Mouse (Mus musculus) erythroblast, adult 5-6 weeks (primary cell): ENCODE data around the gene Ugt1a10. TPM values are rescaled to one million over a fixed set of nuclear protein-coding genes. Genes with fewer than 3 reads are reported as not detected.
"Not testable (repeated sequence)": the region's sequence is repeated elsewhere in the genome, so short reads cannot be mapped to it uniquely, and the experiment has no call there.

Experiments
- ATAC-seq: replicated peaks from 2 replicates; pipeline ENCODE4 v1.8.0; 2016; ENCODE audit warnings: moderate number of reproducible peaks, mild to moderate bottlenecking, moderate TSS enrichment, inconsistent platforms; ENCODE audit not compliant: poor library complexity, low FRiP score, severe bottlenecking
- total RNA-seq, 2 experiments: library from RNA; stranded (forward) in 1 of 2; stranded (reverse) in 1 of 2; fragments of 150-400 nt in 1 of 2; fragments of 200-764, 138-1000 nt in 1 of 2; gene quantifications; 2 replicates each; pipeline versions ENCODE4 v1.2.3 to v1.2.4; 2015 to 2017; ENCODE audit warnings: low replicate concordance in 2 of 2

The Ugt1a10 gene
- total RNA-seq, 2 experiments from 2014 or later, result not detected

GRCm38 (mm10) chr1:88135229-88135904 lies 80.2 kb downstream of the Ugt1a10 start:
- not testable (repeated sequence) for ATAC-seq

DNA sequence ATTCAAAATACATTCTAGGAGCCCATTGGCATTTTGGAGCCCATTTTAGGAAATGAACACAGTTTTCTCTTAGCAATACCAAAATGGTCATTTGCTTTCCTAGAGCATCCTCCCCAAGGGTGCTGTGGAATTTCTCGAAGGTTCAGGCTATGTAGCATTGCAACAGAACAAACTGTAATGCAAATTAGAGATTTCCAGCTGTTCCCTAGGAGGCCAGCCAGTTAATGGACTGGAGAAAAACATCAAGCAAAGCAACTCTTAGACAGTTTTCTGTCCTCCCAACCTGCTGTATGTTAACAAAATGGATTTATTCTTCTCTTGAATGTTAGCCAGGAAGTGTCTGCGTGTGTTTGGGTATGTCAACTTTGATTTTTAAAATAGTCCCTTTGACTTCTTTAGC lies 81.5 kb downstream of the Ugt1a10 start:
- no peak for ATAC-seq

DNA sequence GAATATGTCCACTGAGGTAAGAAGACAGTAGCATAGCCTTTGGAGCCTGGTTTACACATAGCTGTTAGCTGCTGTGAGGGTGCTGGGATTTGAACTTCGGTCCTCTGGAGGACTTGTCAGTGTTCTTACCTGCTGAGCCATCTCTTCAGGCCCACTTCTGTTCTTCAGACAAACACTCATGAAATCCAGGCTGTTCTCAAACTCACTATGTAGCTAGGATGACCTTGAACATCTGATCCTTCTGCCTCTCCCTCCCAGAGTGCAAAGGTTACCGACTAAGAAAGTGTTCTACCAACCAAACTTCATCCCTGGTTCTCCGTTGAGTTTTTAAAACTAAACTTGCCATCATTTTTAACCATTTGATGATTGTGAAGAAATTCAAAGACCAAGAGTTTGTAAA lies 82.1 kb downstream of the Ugt1a10 start:
- ATAC-seq, result no peak

DNA sequence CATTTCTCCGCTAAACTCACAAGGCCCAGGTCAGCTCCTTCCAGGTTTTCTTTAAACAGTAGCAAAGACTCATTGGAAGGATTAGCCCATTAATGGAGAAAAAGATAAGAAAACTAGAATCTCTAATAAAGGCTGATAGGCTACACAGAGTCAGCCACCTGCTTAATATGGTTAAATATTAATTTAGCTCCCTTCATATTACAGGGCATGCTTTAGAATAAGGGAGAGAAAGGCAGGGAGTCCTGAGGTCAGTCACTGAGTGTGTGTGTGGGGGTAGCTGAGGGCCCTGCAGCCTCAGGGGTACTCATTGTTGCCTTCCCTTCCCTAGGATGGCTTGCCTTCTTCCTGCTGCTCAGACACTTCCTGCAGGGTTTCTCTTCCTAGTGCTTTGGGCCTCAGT lies 83.0 kb downstream of the Ugt1a10 start:
- ATAC-seq, result no peak

GRCm38 (mm10) chr1:88140492-88140891 lies 85.3 kb downstream of the Ugt1a10 start:
- ATAC-seq, result peak; percentile 78

- ATAC-seq, result peak; percentile 76
Measured at GRCm38 (mm10) chr1:88143966-88144675, 88.9 kb downstream of the Ugt1a10 start.

- not testable (repeated sequence) for ATAC-seq
Measured at GRCm38 (mm10) chr1:88145278-88145677, 90.1 kb downstream of the Ugt1a10 start.

GRCm38 (mm10) chr1:88150133-88150532 lies 94.9 kb downstream of the Ugt1a10 start:
- ATAC-seq, result not testable (repeated sequence)

GRCm38 (mm10) chr1:88158430-88158829 lies 103.2 kb downstream of the Ugt1a10 start:
- ATAC-seq, result no peak

- no peak for ATAC-seq
Measured at GRCm38 (mm10) chr1:88165711-88166110, 110.5 kb downstream of the Ugt1a10 start, which contains the start of gene Ugt1a5. Gene Ugt1a5, plus strand, starts transcription at chr1:88166012.

DNA sequence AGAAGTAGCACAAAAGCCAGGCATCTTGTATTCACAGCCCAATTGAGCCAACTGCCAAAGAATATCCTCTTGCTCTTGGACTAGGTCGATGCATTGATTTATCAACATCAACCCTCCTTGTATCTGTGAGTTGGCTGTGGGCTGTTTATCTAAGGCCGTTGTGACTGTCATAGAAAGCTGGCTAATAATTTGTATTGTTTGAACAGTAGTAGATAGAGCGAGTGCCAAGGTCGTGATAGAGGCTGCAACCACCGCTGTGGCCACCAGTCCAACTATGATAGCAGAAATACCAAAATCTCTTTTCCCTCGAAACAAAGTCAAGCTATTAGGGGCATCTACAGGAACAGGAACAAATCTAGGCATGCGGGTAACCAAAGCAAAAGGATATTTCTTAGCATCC lies 117.0 kb downstream of the Ugt1a10 start:
- not testable (repeated sequence) for ATAC-seq

DNA sequence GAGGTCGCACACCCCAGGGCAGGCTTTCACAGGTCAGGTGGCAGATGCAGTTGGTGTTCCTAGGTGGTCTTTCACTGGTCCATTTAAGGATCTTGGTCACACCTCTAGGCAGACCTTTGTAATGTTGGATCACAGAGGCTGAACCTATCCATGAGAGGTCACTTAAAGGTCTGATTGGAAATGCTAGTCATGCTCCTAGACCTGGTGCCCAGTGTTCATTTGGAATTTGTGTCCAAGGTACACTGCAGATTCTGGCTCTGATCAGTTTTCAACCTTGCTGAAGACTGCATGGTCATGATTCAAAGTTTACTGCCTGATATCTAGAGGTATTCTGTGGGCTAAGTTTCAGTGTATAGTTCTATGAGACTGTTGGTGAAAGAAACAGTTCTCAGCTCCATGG lies 124.5 kb downstream of the Ugt1a10 start:
- no peak for ATAC-seq

DNA sequence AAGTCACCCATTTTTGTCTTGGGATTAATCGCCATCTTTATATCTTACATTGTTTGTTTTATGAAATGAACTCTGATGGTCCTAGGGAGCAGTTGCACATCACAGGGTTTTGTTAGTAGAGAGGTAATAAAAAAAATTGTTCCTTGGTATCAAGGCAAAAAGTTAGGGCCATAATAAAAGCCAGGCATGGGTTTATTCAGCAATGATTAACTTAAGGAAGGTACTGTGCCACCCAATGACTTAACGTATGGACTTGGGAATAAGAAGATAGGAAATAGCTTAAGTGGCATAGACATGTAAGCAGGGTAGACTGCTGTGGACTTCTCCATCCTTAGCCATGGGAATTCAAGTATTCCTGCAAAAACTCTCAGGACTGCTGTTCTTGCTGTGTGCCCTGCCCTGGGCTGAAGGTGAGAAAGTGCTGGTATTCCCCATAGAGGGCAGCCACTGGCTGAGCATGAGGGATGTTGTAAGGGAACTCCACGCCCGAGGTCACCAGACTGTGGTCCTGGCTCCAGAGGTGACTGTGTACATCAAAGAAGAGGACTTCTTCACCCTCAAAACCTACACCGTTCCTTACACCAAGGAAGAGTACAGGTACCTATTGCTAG lies 131.2 kb downstream of the Ugt1a10 start:
- no peak for ATAC-seq

- no peak for ATAC-seq
Measured at GRCm38 (mm10) chr1:88192136-88192535, 136.9 kb downstream of the Ugt1a10 start.

- 0 out of 2 replicates have a peak, but pooled peaks have one; percentile 43 for ATAC-seq
Measured at GRCm38 (mm10) chr1:88195687-88196086, 140.5 kb downstream of the Ugt1a10 start.

- ATAC-seq, result no peak
Measured at GRCm38 (mm10) chr1:88197443-88197842, 142.3 kb downstream of the Ugt1a10 start.

DNA sequence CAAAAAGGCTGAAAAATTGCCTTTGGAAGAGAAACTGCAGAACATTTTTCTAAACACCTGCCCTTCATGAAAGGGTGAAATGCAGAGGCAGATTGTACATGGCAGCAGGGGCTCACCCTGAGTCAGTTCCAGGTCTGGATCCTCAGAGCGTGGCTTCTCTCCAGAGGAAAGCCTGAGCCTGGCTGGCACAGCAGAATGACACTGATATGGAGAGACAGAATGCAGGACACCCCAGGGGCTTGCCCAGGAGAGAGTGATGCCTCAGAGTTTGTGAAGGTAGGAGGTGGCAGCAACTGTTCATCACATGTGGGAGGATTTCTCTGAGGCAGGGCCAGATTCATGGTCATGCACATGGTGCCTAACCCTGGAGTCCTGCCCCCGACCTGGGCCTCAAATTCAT lies 144.8 kb downstream of the Ugt1a10 start:
- ATAC-seq, result no peak

- no peak for ATAC-seq
Measured at GRCm38 (mm10) chr1:88200456-88200855, 145.3 kb downstream of the Ugt1a10 start, which contains the start of gene Ugt1a2. Gene Ugt1a2, plus strand, starts transcription at chr1:88200601.

DNA sequence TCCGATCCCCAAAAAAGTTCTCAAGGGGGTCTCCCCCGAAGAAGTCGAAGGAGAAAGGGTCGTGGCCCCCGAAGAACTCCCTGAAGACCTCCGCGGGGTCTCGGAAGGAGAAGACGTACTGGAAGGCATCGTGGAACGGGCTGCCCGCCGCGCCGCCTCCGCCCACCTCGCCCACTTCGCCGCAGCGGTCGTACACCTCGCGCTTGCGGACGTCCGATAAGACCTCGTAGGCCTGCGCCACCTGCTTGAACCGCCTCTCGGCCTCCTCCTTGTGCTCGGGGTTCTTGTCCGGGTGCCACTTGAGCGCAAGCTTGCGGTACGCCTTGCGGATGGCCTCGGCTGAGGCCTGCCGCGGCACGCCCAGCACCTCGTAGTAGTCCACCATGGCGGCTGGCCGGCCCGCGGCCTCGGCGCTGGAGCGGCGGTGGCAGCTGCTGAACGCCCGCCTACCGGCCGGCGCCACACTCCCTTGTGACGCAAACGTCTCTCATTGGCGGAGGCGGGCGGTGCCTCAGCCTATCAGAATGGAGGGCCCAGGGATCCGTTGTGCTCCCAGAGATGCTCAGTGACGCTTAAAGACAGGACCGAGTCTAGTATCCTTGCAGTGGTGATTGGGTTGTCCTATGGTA lies 150.2 kb downstream of the Ugt1a10 start, which contains the start of gene Dnajb3:
Gene Dnajb3, minus strand, starts transcription at position 489 of the 629 bp plus-strand sequence.
- ATAC-seq, result peak; percentile 82

GRCm38 (mm10) chr1:88206843-88207479 lies 151.8 kb downstream of the Ugt1a10 start:
- peak; percentile 83 for ATAC-seq
